Mouse (Mus musculus) skeletal muscle tissue, adult 2 months (tissue): ENCODE data around the gene Hpgds.
A peak's percentile ranks its signal among the peaks of the same experiment; 100 is the strongest.

Source experiments
- DNase-seq: peaks from one replicate; pipeline ENCODE4 v3.0.0-alpha.2; 2012; ENCODE audit warnings: low read depth, low spot score

Hpgds gene

DNA sequence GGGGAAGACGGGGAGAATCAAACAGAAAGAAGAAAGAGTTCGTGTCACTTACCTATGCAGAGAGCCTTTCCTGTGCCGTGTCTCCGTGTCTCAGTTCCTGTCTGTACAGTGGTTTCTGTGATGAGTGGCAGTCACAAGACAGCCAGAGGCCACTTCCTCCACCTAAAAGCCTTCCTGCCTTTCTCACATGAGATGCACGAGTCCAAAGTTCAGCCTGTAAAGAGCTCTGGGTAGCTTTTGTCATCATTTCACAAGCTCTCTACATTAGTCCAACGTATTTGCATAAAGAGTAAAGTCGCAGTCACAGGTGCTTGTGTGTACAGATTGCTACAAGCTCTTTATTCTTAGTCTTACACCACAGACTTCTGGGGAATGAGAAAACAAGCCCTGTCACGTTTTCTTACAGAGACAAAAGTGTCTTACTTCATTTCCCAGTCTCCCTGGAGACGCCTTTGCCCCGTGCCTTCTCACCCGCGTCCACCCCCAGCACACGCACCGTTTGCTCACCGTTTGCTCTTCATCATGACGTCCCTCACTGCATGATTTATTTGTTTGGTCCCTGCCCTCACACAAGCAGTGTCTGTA is at the start of gene Hpgds:
Hpgds (minus strand) TSS at position 288 of the 585 bp plus-strand sequence.
- DNase-seq: peak; percentile 20

DNA sequence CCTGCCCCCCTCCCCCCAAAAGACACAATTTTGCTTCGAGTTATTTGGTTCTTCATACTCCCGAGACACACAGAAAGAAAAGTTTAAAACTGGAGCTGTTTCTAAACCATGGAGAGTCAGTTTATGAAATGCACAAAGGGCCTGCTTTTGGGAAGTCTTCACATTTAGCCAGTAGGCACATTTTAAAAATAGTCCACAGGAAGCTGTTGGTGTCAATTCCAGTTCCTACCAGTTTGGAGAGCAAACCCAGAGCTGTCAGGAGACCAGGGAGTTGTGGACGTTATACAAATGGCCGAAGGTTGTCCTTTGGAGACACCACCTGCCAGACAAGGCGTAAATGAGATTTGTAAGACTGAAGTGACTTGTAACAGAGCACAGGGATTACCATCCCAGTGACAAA is 20.3 kb upstream of the Hpgds start:
- peak; percentile 22 for DNase-seq

DNA sequence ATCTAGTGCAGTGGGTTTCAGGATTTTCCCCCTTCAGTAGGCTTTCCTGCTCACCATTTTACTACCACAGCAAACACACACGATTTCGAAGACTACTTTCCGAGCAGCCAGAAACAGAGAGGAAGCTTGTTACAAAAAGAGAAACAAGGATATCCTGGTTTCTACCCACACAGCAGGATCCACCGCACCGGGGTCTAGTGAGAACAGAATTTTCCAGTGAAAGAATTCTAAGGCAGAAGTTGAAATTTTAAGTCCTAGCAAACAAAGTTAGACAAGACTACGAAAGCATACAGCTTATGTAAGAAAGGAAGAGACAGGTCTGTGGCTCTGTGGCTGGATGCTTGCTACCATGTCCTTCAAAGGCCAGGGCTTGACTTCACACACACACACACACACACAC is 19.4 kb upstream of the Hpgds start:
- DNase-seq: peak; percentile 2

DNA sequence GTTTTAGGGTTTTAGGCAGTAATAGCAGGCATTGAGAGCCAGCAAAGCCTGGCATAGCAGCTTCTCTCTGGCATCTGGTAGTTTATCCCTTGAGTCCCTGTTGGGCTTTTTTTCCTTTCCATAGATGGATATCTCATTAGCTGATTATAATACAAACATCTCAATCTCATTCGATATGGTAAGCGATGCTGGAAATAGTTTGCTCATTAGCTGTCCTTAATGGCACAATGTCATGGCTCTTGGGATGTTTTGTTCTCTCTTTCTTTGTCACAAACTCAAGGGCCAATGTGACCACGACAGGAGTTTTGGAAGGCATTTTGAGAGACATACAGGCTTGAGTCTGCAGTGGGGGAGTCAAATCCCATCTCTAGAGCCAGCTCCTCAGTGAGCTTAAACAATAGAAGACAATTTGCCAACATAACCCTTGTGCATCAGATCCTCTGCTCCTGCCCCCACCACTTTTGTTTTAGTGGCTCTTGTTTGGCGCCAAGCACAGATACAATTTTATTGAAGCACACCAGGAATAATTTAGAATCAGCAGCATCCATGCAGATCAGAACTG is 14.8 kb upstream of the Hpgds start:
- no peak for DNase-seq

GRCm38 (mm10) chr6:65157042-65157441 is 12.3 kb upstream of the Hpgds start:
- DNase-seq: no peak

GRCm38 (mm10) chr6:65153570-65153969 is 8.9 kb upstream of the Hpgds start:
- no peak for DNase-seq

DNA sequence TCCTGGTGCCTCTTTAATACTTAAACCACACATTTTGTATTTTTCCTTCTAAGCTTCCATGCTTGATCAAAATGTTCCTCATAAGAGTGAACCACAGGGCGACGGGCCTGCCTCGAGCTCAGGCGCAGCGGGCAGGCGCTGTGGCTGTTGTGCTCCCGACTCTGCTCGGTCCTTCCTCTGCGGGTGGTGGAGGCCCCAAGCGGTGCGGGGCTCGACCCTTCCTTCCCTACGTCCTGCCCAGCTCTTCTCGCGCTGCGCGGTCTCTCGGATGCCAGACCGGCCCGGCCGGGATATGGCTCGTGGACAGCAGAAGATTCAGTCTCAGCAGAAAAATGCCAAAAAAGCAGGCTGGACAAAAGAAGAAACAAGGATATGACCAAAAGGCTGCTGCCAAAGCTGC is 6.0 kb upstream of the Hpgds start:
- no peak for DNase-seq

DNA sequence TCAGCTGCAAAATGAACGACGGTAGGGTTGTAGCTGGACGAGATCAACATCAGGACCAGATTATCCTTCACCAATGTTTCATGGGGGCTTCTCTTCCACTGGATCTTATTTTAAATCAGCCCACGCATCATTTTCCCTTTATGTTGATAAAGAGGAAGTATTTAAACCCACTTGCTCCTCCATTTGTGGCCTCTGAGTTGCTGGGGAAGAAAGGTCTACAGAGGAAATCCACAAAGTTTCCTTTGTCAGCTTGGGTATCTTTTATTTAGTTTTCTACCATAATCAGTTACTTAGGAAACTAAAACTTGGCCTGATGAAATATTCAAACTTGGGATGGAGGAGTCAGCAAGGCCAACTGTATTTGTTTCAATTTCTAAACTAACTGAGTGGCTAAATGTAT is 1.7 kb upstream of the Hpgds start:
- no peak for DNase-seq

GRCm38 (mm10) chr6:65142316-65142715 is 2.4 kb downstream of the Hpgds start:
- DNase-seq: no peak

GRCm38 (mm10) chr6:65140750-65141243 is 3.9 kb downstream of the Hpgds start:
- no peak for DNase-seq

DNA sequence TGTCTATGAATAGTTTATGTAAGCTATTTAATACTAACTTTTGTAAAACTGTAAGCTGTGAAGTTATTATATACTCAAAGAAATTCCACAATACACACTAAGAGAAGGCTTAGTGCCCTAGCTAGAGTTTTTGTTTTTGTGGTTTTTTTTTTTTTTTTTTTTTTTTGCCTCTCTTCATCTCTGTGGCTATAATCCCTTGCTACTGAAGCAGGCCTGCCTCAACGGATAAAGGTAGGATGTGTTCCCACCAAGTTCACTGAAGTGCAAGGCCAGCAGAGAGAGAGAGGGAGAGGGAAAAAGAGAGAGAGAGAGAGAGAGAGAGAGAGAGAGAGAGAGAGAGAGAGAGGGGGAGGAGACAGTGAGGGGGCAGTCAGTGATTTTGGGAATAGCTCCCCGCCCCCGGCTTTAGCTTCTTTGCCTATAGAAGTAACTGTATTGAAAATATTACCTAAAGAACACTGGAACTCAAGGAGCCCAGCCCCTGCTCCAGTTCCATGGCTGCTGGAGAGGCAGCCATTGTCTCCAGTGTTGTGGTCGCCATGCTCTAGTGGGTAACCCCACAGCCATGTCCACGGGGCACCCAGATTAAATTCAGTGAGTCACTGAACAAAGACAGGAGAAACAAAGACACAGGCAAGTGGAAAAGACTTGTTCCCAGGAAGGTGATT is 4.5 kb downstream of the Hpgds start:
- DNase-seq: no peak

DNA sequence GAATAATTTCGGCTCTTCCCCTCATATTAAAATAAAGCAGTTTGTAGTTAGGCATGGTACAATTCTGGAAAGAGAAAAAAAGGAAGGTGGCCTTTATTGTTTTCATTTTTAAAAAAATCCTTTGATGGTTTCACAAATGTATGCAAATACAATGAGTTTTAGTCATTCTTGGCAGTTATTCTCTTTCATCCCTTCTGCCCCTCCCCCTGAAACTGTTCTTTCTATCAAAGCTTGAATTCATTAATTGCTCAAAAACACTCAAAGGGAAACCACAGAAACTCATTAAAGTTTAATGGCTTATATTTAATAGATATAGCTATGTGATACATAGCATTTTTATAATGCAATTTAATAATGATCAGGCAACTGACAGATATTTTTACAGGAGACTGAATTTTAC is 6.5 kb downstream of the Hpgds start:
- DNase-seq: no peak

- no peak for DNase-seq
These were observed 6.9 kb downstream of the Hpgds start for GRCm38 (mm10) chr6:65137802-65138201.

DNA sequence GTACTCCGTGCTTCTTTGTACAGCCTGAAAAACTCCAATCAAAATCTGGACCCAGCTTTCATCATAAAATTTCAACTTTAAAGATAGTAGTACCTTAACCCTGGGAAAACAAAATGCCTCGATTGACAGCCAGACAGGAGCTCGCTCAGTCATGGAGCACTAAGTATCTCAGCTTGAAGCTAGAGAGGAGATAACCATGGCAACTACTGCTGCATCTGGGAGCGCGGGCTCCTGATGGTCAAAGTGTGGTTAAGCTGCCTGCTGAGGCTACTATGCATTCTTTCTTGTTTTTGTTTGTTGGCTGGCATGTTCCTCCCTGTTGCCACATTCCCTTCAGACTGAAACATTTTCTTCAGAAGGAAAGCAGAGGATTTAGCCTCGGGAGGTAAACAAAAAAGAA is 12.3 kb downstream of the Hpgds start:
- DNase-seq: no peak

GRCm38 (mm10) chr6:65126074-65126726 is 18.5 kb downstream of the Hpgds start:
- DNase-seq: no peak

- DNase-seq: no peak
These were observed 27.2 kb downstream of the Hpgds start for GRCm38 (mm10) chr6:65117540-65117939.

GRCm38 (mm10) chr6:65114902-65115301 is 29.8 kb downstream of the Hpgds start:
- peak; percentile 19 for DNase-seq

- no peak for DNase-seq
These were observed 65.6 kb downstream of the Hpgds start for GRCm38 (mm10) chr6:65079139-65079538.

- DNase-seq: no peak
These were observed 69.5 kb downstream of the Hpgds start for GRCm38 (mm10) chr6:65075201-65075600.
